Mouse (Mus musculus): Measurements from ENCODE around the gene Eif1b. TPM values are rescaled to one million over a fixed set of nuclear protein-coding genes. Genes with fewer than 3 reads are reported as not detected.
"Not testable (repeated sequence)": the region's sequence is repeated elsewhere in the genome, so short reads cannot be mapped to it uniquely, and the experiment has no call there.

Gene Eif1b
- polyA plus RNA-seq, 1 experiment from 2014 or later = 291 TPM

GRCm38 (mm10) chr9:120532691-120533090 lies 40.7 kb downstream of the Eif1b start:
- Histone ChIP-seq H3K27ac (ENCODE audit: low read depth, low read length) (no peak overlapping the region), H3K4me1 (ENCODE audit: control insufficient read depth, insufficient read depth, low read length) (no peaks in the 10 kb centered on the region), H3K9me3 (ENCODE audit: control insufficient read depth, low read length) (no peaks in the 10 kb centered on the region), H3K36me3 (ENCODE audit: control insufficient read depth, insufficient read depth, low read length) (no peaks in the 10 kb centered on the region), H3K4me2 (no peak overlapping the region), H3K4me3 (ENCODE audit: low read depth, low read length) (no peak overlapping the region), H3K9ac (ENCODE audit: low read length) (no peak overlapping the region), H3K27me3 (ENCODE audit: control insufficient read depth, insufficient read depth, low read length) (no peaks in the 10 kb centered on the region)
- ATAC-seq (ENCODE audit: low FRiP score) (no peak), DNase-seq (ENCODE audit: low spot score, missing footprints) (no peak)
- 82% methylated on average over 6 of the region's 6 CpGs for WGBS

DNA sequence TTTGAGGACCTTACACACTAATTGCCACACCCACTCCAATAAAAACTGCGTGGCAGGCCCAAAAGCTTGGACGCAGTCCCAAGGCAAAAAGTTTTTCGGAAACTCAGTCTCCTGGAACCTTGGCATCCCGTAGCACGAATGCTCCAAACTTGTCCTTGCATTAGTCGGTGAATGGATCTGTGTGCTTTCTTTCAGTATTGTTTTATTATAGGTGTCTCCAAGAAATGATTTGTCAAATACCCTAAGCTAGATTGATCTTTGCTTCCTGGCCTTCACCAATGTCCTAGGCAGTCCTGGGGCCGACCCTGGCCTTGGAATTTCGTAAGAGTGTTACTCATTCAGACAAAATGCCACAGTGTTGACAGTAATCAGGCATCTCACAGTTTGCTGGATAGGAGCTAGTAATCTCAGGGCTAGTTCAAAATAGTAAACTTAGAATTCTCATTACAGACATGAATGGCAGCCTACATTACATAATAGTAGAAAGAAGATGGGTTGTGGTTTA lies 41.5 kb downstream of the Eif1b start:
- DNase-seq (ENCODE audit: low spot score, missing footprints); H3K4me2 ChIP-seq; ATAC-seq (ENCODE audit: low FRiP score); H3K27me3 ChIP-seq (ENCODE audit: control insufficient read depth, insufficient read depth, low read length); H3K9ac ChIP-seq (ENCODE audit: low read length); H3K36me3 ChIP-seq (ENCODE audit: control insufficient read depth, insufficient read depth, low read length); H3K4me3 ChIP-seq (ENCODE audit: low read depth, low read length); H3K9me3 ChIP-seq (ENCODE audit: control insufficient read depth, low read length); H3K4me1 ChIP-seq (ENCODE audit: control insufficient read depth, insufficient read depth, low read length); H3K27ac ChIP-seq (ENCODE audit: low read depth, low read length): not testable (repeated sequence)
- WGBS = 94% methylated on average over 8 of the region's 8 CpGs

- Histone ChIP-seq H3K4me2 (peak within 1 kb of the TSS; percentile 62), H3K9me3 (ENCODE audit: control insufficient read depth, low read length) (no peaks in the 10 kb centered on the region), H3K27me3 (ENCODE audit: control insufficient read depth, insufficient read depth, low read length) (peaks cover 12% of the 10 kb centered on the region; the same call in 1 of the 2 replicates), H3K36me3 (ENCODE audit: control insufficient read depth, insufficient read depth, low read length) (no peaks in the 10 kb centered on the region), H3K4me3 (ENCODE audit: low read depth, low read length) (peak within 1 kb of the TSS; percentile 30), H3K4me1 (ENCODE audit: control insufficient read depth, insufficient read depth, low read length) (peaks cover 6% of the 10 kb centered on the region; the same call in 1 of the 2 replicates), H3K27ac (ENCODE audit: low read depth, low read length) (no peak within 1 kb of the TSS), H3K9ac (ENCODE audit: low read length) (peak within 1 kb of the TSS; percentile 60)
- WGBS = 2% methylated on average over 31 of the region's 31 CpGs
- peak; percentile 85 for DNase-seq (ENCODE audit: low spot score, missing footprints)
- peak; percentile 40; the same call in 1 of the 2 replicates for ATAC-seq (ENCODE audit: low FRiP score)
Observed at GRCm38 (mm10) chr9:120539662-120540251, 47.7 kb downstream of the Eif1b start, which contains the start of gene Entpd3. TSS of gene Entpd3 (plus strand) at chr9:120539818.

DNA sequence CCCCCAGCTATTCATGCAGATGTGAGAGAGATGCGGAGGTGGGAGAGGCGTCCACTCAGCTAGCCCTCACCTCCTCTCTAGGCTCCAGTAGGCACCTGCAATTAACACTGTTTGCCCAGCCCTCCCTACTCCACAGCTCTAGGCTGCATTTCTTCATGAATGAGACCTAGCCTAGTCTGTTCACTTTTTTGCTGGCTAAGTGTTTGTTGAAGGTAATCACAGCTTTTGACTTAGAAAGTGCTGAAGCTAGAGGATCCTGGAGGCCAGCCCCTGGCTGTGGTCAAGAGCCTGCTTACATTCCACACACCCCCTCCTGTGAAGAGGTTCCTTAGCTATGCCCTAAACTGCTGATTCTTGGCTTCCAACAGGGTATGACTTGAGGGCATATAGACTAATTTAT lies 49.4 kb downstream of the Eif1b start:
- no peak overlapping the region for H3K4me3 ChIP-seq (ENCODE audit: low read depth, low read length)
- no peak for ATAC-seq (ENCODE audit: low FRiP score)
- WGBS = 44% methylated on average over 1 of the region's 2 CpGs

DNA sequence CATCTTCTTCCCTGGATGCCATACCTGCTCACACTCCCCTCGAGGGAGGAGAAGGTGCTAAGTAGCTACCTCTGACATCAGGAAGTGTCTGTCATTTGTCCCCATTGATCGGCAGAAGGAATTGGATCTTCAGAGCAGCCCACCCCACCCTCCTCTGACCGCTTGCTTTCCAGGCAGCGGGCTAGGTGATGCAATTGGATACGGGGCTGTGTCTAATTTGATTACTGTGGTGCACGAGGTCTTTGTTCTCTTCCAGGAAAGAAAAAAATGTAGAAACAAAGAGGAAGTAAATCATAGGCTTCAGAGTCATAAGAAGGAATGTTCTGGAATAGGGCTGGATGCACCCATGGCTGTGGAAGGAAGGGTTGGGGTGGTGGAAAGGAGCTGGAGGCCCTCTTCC lies 50.2 kb downstream of the Eif1b start:
- peaks cover 12% of the 10 kb centered on the region; the same call in 1 of the 2 replicates for H3K27me3 ChIP-seq (ENCODE audit: control insufficient read depth, insufficient read depth, low read length)
- peaks cover 6% of the 10 kb centered on the region; the same call in 1 of the 2 replicates for H3K4me1 ChIP-seq (ENCODE audit: control insufficient read depth, insufficient read depth, low read length)
- no peak overlapping the region for H3K4me3 ChIP-seq (ENCODE audit: low read depth, low read length)
- H3K9me3 ChIP-seq (ENCODE audit: control insufficient read depth, low read length) = no peaks in the 10 kb centered on the region
- DNase-seq (ENCODE audit: low spot score, missing footprints) (no peak), ATAC-seq (ENCODE audit: low FRiP score) (no peak)
- no peak overlapping the region for H3K9ac ChIP-seq (ENCODE audit: low read length)
- 34% methylated on average over 6 of the region's 6 CpGs for WGBS
- no peaks in the 10 kb centered on the region for H3K36me3 ChIP-seq (ENCODE audit: control insufficient read depth, insufficient read depth, low read length)
- H3K27ac ChIP-seq (ENCODE audit: low read depth, low read length) = no peak overlapping the region
- H3K4me2 ChIP-seq = no peak overlapping the region

More for the DNA sequence above, 49.4 kb downstream of the Eif1b start:
- Histone ChIP-seq H3K4me1 (ENCODE audit: control insufficient read depth, insufficient read depth, low read length) (peaks cover 6% of the 10 kb centered on the region; the same call in 1 of the 2 replicates), H3K27me3 (ENCODE audit: control insufficient read depth, insufficient read depth, low read length) (peaks cover 12% of the 10 kb centered on the region; the same call in 1 of the 2 replicates), H3K36me3 (ENCODE audit: control insufficient read depth, insufficient read depth, low read length) (no peaks in the 10 kb centered on the region), H3K4me2 (no peak overlapping the region), H3K9ac (ENCODE audit: low read length) (no peak overlapping the region), H3K9me3 (ENCODE audit: control insufficient read depth, low read length) (no peaks in the 10 kb centered on the region), H3K27ac (ENCODE audit: low read depth, low read length) (no peak overlapping the region)
- no peak for DNase-seq (ENCODE audit: low spot score, missing footprints)

Other genes with a start within 250 kb of the Eif1b start
- 0.94 and 1.6 TPM in 2 replicates for gene Myrip, start 190.7 kb upstream of the Eif1b start, polyA plus RNA-seq (2014; fragmentation: Nextera tagmentation; extraction: Ambion mirVana)
- gene Entpd3, start 47.6 kb downstream of the Eif1b start, polyA plus RNA-seq (2014; fragmentation: Nextera tagmentation; extraction: Ambion mirVana) = 0.21 and 0.25 TPM in 2 replicates
- gene Rpl14, start 79.2 kb downstream of the Eif1b start, polyA plus RNA-seq (2014; fragmentation: Nextera tagmentation; extraction: Ambion mirVana) = 871 and 903 TPM in 2 replicates

All from midbrain, embryonic 11.5 days (tissue).